Mouse (Mus musculus) kidney, embryonic 14.5 days (tissue): ENCODE measurements around the gene Mctp1. TPM values are rescaled to one million over a fixed set of nuclear protein-coding genes. Genes with fewer than 3 reads are reported as not detected.

ENCODE experiments used
- ATAC-seq: fragments of 200-750 bp; cut with Nextera tagmentation; 2 replicates; pipeline ENCODE4 v1.8.0; 2017; ENCODE audit warnings: moderate number of reproducible peaks, mild to moderate bottlenecking, moderate TSS enrichment, moderate library complexity; ENCODE audit not compliant: low FRiP score, low TSS enrichment
- H3K27ac ChIP-seq: fragments of 300-500 bp; sonication (generic); 2 replicates; pipeline ENCODE4 v1.5.1; 2014; ENCODE audit warnings: low read depth, mild to moderate bottlenecking, low read length, moderate library complexity, mixed read lengths
- H3K27me3 ChIP-seq: fragments of 300-500 bp; sonication (generic); 2 replicates; pipeline ENCODE4 v1.6.1; 2014; ENCODE audit warnings: mild to moderate bottlenecking, low read length; ENCODE audit not compliant: control insufficient read depth, insufficient read depth
- H3K36me3 ChIP-seq: fragments of 300-500 bp; sonication (generic); 2 replicates; pipeline ENCODE4 v1.6.1; 2014; ENCODE audit warnings: low read length, mixed read lengths; ENCODE audit not compliant: control insufficient read depth, insufficient read depth
- H3K4me1 ChIP-seq: fragments of 300-500 bp; sonication (generic); 2 replicates; pipeline ENCODE4 v1.6.1; 2014; ENCODE audit warnings: low read length, mixed read lengths; ENCODE audit not compliant: control insufficient read depth, insufficient read depth
- H3K4me2 ChIP-seq: fragments of 300-500 bp; sonication (generic); replicated peaks from 2 replicates; pipeline ENCODE4 v1.6.1; 2014; ENCODE audit warnings: low read depth, mild to moderate bottlenecking, low read length
- H3K4me3 ChIP-seq: fragments of 300-500 bp; sonication (generic); 2 replicates; pipeline ENCODE4 v1.5.1; 2014; ENCODE audit warnings: mild to moderate bottlenecking, low read length
- H3K9ac ChIP-seq: fragments of 300-500 bp; sonication (generic); 2 replicates; pipeline ENCODE4 v1.6.1; 2014; ENCODE audit warnings: low read depth, mild to moderate bottlenecking, low read length, moderate library complexity
- H3K9me3 ChIP-seq: fragments of 300-500 bp; sonication (generic); 2 replicates; pipeline ENCODE4 v1.6.1; 2016; ENCODE audit warnings: low read length; ENCODE audit not compliant: control insufficient read depth
- WGBS: fragments of 180-500 bp; shearing (Covaris S2); extraction: QIAGEN DNeasy Blood & Tissue Kit; methylation state at CpG from one replicate; pipeline ENCODE4 v1.1.7; 2014; 5-methylcytosine and 5-hydroxymethylcytosine counted together
- polyA plus RNA-seq: library from polyadenylated mRNA; unstranded; fragments of >200 nt; fragmentation: Nextera tagmentation; extraction: Ambion mirVana; gene quantifications from 2 replicates; pipeline ENCODE4 v1.2.1, GENCODE M21; 2014

Mctp1 gene
- polyA plus RNA-seq, 1 experiment from 2014 or later, result 0.72 TPM

DNA sequence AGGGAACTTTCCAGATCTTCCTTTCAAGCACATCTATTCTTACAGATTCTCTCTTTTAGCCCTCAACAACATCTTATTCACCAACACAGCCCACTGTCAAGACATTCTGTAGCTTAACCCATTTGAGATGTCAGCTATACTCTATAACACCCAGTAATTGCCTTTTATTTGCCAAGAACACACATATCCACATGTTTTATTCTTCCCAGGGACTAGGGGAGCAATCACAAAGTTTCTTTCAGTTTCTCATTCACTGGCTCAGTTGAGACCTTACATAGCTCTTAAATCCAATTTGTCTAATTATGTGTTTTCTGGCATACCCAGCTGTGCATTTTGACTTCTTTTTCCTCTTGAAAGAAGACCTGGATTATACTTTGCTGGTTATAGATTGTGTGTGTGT is 508.7 kb downstream of the Mctp1 start:
- ATAC-seq, result no peak
- no peak overlapping the region for H3K27ac ChIP-seq

DNA sequence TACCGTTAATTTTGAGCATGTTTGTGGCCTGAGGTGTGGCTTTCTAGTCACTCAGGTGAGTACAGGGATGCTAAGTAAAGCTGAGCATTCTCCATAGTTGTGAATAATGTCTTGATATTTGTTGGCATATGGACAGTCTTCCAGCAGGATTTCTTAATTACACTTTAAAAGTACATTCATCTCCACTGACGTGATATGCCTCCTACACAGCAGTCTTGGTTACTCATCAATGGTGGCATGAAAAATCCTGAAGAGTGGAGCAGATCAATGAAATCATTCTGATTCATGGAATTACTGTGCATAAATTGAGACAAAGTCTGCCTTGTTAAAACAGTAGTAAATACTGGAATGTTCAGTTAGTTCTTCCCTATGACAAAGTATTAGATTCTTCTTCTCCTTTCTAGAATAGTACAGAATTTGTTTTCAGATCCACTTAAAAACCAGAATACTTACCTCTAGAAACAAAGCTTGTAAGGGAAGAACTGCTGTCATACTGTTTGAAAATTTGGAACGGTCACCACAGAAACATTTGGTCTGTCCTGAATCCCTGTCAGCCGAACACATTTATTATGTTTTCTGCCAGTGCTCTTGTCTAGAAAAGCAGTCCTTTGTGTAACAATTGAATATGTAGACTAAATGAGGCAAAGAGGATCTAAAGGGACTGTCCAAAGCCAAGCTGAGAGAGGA is 511.6 kb downstream of the Mctp1 start:
- no peak overlapping the region for H3K27ac ChIP-seq
- no peaks in the 10 kb centered on the region for H3K9me3 ChIP-seq
- no peaks in the 10 kb centered on the region for H3K27me3 ChIP-seq
- WGBS, result 85% methylated on average over 4 of the region's 4 CpGs
- no peak for ATAC-seq
- H3K4me1 ChIP-seq, result no peaks in the 10 kb centered on the region
- no peak overlapping the region for H3K9ac ChIP-seq
- H3K4me3 ChIP-seq, result no peak overlapping the region
- H3K4me2 ChIP-seq, result no peak overlapping the region
- H3K36me3 ChIP-seq, result no peaks in the 10 kb centered on the region

More for the DNA sequence above, 508.7 kb downstream of the Mctp1 start:
- Histone ChIP-seq H3K27me3 (no peaks in the 10 kb centered on the region), H3K36me3 (no peaks in the 10 kb centered on the region), H3K4me3 (no peak overlapping the region), H3K9me3 (no peaks in the 10 kb centered on the region), H3K4me1 (no peaks in the 10 kb centered on the region), H3K9ac (no peak overlapping the region), H3K4me2 (no peak overlapping the region)

DNA sequence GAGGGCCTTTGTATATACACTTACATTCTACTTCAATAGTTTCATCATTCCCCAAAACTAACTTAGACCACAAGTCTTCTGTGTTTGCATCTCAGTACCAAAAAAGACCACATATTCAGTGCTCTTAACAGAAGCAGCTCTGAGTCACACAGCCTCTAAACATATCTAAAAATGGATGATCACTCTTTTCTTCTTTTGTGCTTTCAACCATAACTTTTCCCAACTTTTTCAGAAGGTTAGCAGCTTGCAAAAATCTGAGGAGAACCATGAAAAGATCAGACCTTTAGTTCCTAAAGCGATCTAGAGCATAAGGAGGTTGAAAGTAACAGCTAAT is 512.1 kb downstream of the Mctp1 start:
- Histone ChIP-seq H3K36me3 (no peaks in the 10 kb centered on the region), H3K27me3 (no peaks in the 10 kb centered on the region), H3K9ac (no peak overlapping the region), H3K4me1 (no peaks in the 10 kb centered on the region), H3K27ac (no peak overlapping the region), H3K4me2 (no peak overlapping the region), H3K4me3 (no peak overlapping the region), H3K9me3 (no peaks in the 10 kb centered on the region)
- 83% methylated on average over 1 of the region's 1 CpGs for WGBS
- ATAC-seq, result no peak

DNA sequence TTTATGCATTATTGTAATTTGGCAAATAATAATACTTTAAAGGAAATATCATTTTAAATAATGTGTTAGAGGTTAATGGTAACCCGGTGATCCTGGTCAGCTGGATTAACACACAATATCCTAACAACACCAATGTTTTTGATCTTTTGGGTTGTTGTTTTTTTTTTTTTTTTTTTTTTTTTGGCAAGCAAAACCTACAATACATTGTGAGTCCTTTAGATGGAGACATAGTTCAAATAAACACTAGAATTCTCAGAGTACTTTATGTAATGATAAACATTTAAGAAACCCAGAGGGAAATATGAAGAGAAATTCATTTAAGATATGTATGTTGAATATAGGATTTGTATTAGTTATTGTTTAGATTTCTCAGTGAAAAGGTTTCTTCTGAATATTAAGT is 534.0 kb downstream of the Mctp1 start:
- no peak overlapping the region for H3K4me3 ChIP-seq
- H3K9me3 ChIP-seq, result no peaks in the 10 kb centered on the region
- H3K27me3 ChIP-seq, result no peaks in the 10 kb centered on the region
- no peak overlapping the region for H3K9ac ChIP-seq
- no peaks in the 10 kb centered on the region for H3K4me1 ChIP-seq
- H3K4me2 ChIP-seq, result no peak overlapping the region
- 84% methylated on average over 1 of the region's 1 CpGs for WGBS
- ATAC-seq, result no peak
- H3K36me3 ChIP-seq, result no peaks in the 10 kb centered on the region
- no peak overlapping the region for H3K27ac ChIP-seq

DNA sequence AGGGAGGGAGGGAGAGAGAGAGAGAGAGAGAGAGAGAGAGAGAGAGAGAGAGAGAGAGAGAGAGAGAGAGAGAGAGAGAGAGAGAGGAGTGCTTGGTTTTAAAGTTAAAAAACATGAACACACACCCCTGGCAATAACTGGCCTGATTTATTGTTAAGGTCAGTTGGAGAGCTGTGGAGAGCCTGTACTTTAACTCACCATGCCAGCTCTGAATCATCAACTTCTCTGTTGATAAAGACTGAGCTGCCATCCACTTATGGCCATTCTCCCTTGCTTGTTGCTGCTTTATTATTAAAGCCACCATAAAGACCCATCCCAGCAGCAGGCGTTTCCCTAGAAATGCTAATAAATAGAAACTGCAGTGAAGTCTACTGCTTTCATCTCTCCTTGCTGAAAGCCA is 542.5 kb downstream of the Mctp1 start:
- Histone ChIP-seq H3K27me3 (no peaks in the 10 kb centered on the region), H3K4me3 (no peak overlapping the region), H3K9ac (no peak overlapping the region), H3K9me3 (no peaks in the 10 kb centered on the region), H3K4me2 (no peak overlapping the region), H3K27ac (no peak overlapping the region), H3K36me3 (no peaks in the 10 kb centered on the region), H3K4me1 (peaks cover 3% of the 10 kb centered on the region; the same call in 1 of the 2 replicates)
- no peak for ATAC-seq
- WGBS, result 32% methylated on average over 1 of the region's 1 CpGs

DNA sequence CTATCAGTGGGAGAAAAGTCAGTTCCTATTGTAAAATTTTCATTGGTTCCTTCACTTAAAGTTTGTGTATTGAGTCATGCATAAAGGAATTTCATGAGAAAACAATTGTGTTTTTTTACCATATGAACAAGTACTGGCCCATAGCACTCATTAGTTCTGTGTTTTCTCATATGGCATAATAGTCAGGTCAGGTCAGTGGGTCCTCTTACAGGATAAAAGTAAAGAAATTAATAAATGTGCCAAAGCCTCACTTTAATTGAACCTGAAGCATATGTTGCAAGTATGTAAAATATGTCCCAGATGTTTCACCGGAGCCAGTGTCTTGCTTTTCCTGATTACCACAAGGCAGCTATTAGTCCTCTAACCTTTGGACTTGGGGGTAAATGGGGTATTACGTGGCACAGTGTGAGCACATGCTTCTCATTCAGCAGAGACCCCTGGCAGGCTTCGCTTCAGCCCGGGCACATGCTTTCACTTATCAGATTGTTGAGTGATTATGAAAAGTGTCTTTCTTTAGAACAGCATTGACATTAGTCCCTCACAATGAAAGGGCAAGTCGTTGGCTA is 543.6 kb downstream of the Mctp1 start:
- ATAC-seq, result no peak
- Histone ChIP-seq H3K27me3 (no peaks in the 10 kb centered on the region), H3K4me1 (peaks cover 3% of the 10 kb centered on the region; the same call in 1 of the 2 replicates), H3K9ac (no peak overlapping the region), H3K36me3 (no peaks in the 10 kb centered on the region), H3K9me3 (no peaks in the 10 kb centered on the region), H3K4me2 (no peak overlapping the region), H3K27ac (no peak overlapping the region), H3K4me3 (no peak overlapping the region)
- 77% methylated on average over 5 of the region's 5 CpGs for WGBS

DNA sequence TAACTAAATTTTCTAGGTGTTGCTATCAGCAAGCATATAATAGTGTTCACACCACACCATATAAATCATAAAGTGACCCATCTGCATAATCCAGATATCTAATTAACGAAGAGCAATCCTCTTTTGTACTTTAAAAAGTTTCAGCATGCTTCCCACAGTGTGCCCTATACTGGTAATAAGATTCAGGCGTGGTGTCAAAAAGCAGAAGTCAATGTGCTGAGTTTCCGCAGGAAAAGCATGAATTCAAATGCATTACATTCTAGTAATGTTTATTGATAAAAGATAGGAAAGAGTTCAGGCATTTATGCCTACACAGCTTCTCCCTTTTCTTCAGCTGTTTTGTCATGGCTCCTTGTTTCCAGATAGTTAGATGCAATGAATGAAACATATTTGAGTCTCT is 544.8 kb downstream of the Mctp1 start:
- no peaks in the 10 kb centered on the region for H3K9me3 ChIP-seq
- no peak for ATAC-seq
- no peak overlapping the region for H3K4me3 ChIP-seq
- H3K27me3 ChIP-seq, result no peaks in the 10 kb centered on the region
- H3K4me1 ChIP-seq, result peaks cover 3% of the 10 kb centered on the region; the same call in 1 of the 2 replicates
- no peaks in the 10 kb centered on the region for H3K36me3 ChIP-seq
- no peak overlapping the region for H3K27ac ChIP-seq
- H3K4me2 ChIP-seq, result no peak overlapping the region
- H3K9ac ChIP-seq, result no peak overlapping the region
- 87% methylated on average over 3 of the region's 3 CpGs for WGBS

DNA sequence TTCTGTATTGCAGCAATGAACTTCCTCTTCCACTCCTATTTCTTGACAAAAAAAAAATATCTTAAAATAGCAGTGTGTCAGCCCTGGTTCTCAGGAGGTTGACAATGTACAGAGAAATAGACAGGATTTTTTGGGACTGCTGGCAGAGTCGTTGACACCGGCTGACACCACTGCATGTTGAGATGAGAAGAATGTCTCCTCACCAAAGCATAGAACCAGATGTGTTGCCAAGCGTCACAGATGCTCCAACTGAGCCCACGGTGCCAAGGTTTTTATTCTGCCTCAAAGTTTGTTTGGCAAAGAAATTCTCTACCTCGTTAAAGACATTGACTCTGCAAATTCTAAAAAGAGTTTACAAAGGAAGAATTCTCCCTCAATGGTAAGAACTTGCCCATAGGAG is 548.6 kb downstream of the Mctp1 start:
- H3K27ac ChIP-seq, result no peak overlapping the region
- H3K4me1 ChIP-seq, result no peaks in the 10 kb centered on the region
- H3K9ac ChIP-seq, result no peak overlapping the region
- H3K9me3 ChIP-seq, result no peaks in the 10 kb centered on the region
- WGBS, result 81% methylated on average over 5 of the region's 5 CpGs
- ATAC-seq, result no peak
- no peaks in the 10 kb centered on the region for H3K36me3 ChIP-seq
- no peak overlapping the region for H3K4me2 ChIP-seq
- H3K4me3 ChIP-seq, result no peak overlapping the region
- no peaks in the 10 kb centered on the region for H3K27me3 ChIP-seq

DNA sequence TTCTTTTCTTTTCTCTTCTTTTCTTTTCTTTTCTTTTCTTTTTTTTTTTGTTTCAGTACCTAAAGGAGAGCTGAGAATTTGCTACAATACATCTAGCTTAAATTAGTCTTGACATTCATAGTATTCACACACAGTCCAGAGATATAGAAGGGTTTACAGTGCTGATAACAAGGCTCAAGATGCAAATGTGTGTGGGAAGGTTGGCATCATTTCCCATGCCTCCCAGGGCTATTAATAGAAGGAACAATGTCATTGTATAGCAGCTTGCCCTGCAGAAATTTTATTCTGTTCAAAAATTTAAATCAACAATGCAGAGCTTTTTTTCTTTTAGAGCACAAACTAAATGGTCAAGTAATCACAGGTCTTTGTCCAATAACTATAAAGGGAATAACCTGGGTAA is 564.9 kb downstream of the Mctp1 start:
- no peak for ATAC-seq
- Histone ChIP-seq H3K36me3 (no peaks in the 10 kb centered on the region), H3K9me3 (no peaks in the 10 kb centered on the region), H3K4me1 (no peaks in the 10 kb centered on the region), H3K27ac (no peak overlapping the region), H3K4me3 (no peak overlapping the region), H3K27me3 (no peaks in the 10 kb centered on the region), H3K4me2 (no peak overlapping the region), H3K9ac (no peak overlapping the region)
